Mouse (Mus musculus): Measurements from ENCODE around the gene Rap1gap2. TPM values are rescaled to one million over a fixed set of nuclear protein-coding genes. Genes with fewer than 3 reads are reported as not detected.

Gene Rap1gap2
- total RNA-seq (2012; rRNA removed) (10.1 and 13.2 TPM in 2 replicates), polyA plus RNA-seq (2012; ENCODE audit: insufficient read depth in 1 of 2, insufficient read length in 2 of 2, low read depth in 1 of 2, low replicate concordance in 2 of 2, missing spikeins in 1 of 2) (1 to 10 TPM in 1 of 2 experiments, not detected in 1; 5.8 TPM)

GRCm38 (mm10) chr11:74610545-74611176 is at the start of gene Rap1gap2:
TSS of gene Rap1gap2 (minus strand) at chr11:74610915.
- Histone ChIP-seq H3K4me3 (ENCODE audit: control insufficient read depth in 1 of 2, insufficient read depth in 1 of 2, low read depth in 2 of 2, low read length in 2 of 2) (no peak within 1 kb of the TSS), H3K27ac (ENCODE audit: control insufficient read depth, low read depth, low read length) (no peak within 1 kb of the TSS)

DNA sequence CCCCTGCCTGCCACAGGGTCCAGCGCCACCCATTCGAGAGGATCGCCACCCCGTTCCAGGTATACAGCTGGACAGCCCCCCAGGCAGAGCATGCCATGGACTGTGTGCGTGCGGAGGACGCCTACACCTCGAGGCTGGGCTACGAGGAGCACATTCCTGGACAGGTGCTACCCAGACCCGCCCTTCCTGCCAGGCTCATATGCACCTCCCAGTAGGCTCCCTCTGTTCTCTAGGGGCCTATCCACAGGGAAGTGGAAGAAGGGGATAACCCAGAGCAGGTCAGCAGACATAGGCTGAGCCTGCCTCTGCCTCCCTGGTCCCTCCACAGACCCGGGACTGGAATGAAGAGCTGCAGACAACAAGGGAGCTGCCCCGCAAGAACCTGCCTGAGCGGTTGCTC is 49.6 kb upstream of the Rap1gap2 start:
- Histone ChIP-seq H3K27me3 (ENCODE audit: control insufficient read depth in 1 of 2, insufficient read depth in 2 of 2, low read length in 2 of 2) (no peaks in the 10 kb centered on the region), H3K4me1 (ENCODE audit: control insufficient read depth in 1 of 2, insufficient read depth in 2 of 2, low read length in 2 of 2) (no peaks in the 10 kb centered on the region), H3K9me3 (replicated peaks; ENCODE audit: insufficient read depth, low read length) (no peaks in the 10 kb centered on the region), H3K79me2 (ENCODE audit: control insufficient read depth, insufficient read depth, low read length, poor library complexity) (peaks cover 12% of the 10 kb centered on the region), H3K27ac (ENCODE audit: control insufficient read depth, low read depth, low read length) (no peak overlapping the region), H3K4me3 (ENCODE audit: control insufficient read depth in 1 of 2, insufficient read depth in 1 of 2, low read depth in 2 of 2, low read length in 2 of 2) (no peak overlapping the region), H3K9ac (ENCODE audit: control insufficient read depth, low read depth, low read length, poor library complexity, severe bottlenecking) (no peak overlapping the region), H3K36me3 (ENCODE audit: control insufficient read depth in 1 of 2, insufficient read depth in 2 of 2, low read length in 2 of 2) (peaks cover 0 to 52% of the 10 kb centered on the region in 2 experiments; a peak in 2 of 4 replicates)
- no peak for TF ChIP-seq CHD2 (IDR thresholded peaks at IDR 0.05; ENCODE audit: low read length)
- no peak for TF ChIP-seq POLR2A (IDR thresholded peaks at IDR 0.05; ENCODE audit: control insufficient read depth in 1 of 2, insufficient read depth in 1 of 2, low read depth in 1 of 2, low read length in 2 of 2, poor library complexity in 1 of 2)
- no peak for TF ChIP-seq ETS1 (IDR thresholded peaks at IDR 0.05; ENCODE audit: low read depth, low read length)
- TF ChIP-seq MEF2A (IDR thresholded peaks at IDR 0.05; ENCODE audit: extremely low read depth, insufficient replicate concordance, low read depth, low read length, poor library complexity, severe bottlenecking) = no peak
- TF ChIP-seq MXI1 (IDR thresholded peaks at IDR 0.05; ENCODE audit: low read depth, low read length) = no peak
- TF ChIP-seq ZNF384 (IDR thresholded peaks at IDR 0.05; ENCODE audit: low read depth, low read length) = no peak
- TF ChIP-seq TAL1 (IDR thresholded peaks at IDR 0.05; ENCODE audit: low read length) = no peak
- no peak for TF ChIP-seq ZKSCAN1 (IDR thresholded peaks at IDR 0.05; ENCODE audit: low read depth, low read length)
- TF ChIP-seq ELF1 (IDR thresholded peaks at IDR 0.05; ENCODE audit: low read depth, low read length) = no peak
- no peak for TF ChIP-seq CTCF (IDR thresholded peaks at IDR 0.05 in 2 of 3, conservative IDR thresholded peaks at IDR 0.05 in 1 of 3; ENCODE audit: control insufficient read depth in 1 of 3, insufficient read depth in 1 of 3, low read depth in 2 of 3, low read length in 3 of 3, poor library complexity in 1 of 3, severe bottlenecking in 1 of 3)
- no peak for TF ChIP-seq ZMIZ1 (IDR thresholded peaks at IDR 0.05; ENCODE audit: low read depth, low read length)
- DNase-seq (ENCODE audit: low read depth, low spot score) = no peak

More at GRCm38 (mm10) chr11:74610545-74611176, at the start of gene Rap1gap2:
- Histone ChIP-seq H3K27me3 (ENCODE audit: control insufficient read depth in 1 of 2, insufficient read depth in 2 of 2, low read length in 2 of 2) (peaks cover 0 to 8% of the 10 kb centered on the region in 2 experiments), H3K79me2 (ENCODE audit: control insufficient read depth, insufficient read depth, low read length, poor library complexity) (no peaks in the 10 kb centered on the region), H3K9ac (ENCODE audit: control insufficient read depth, low read depth, low read length, poor library complexity, severe bottlenecking) (no peak within 1 kb of the TSS), H3K9me3 (replicated peaks; ENCODE audit: insufficient read depth, low read length) (no peaks in the 10 kb centered on the region), H3K4me1 (ENCODE audit: control insufficient read depth in 1 of 2, insufficient read depth in 2 of 2, low read length in 2 of 2) (no peaks in the 10 kb centered on the region), H3K36me3 (ENCODE audit: control insufficient read depth in 1 of 2, insufficient read depth in 2 of 2, low read length in 2 of 2) (no peaks in the 10 kb centered on the region)
- no peak for DNase-seq (ENCODE audit: low read depth, low spot score)
- no peak for TF ChIP-seq JUND (IDR thresholded peaks at IDR 0.05; ENCODE audit: low read depth, low read length)
- no peak for TF ChIP-seq MYB (IDR thresholded peaks at IDR 0.05; ENCODE audit: low read depth, low read length)
- no peak for TF ChIP-seq TCF12 (IDR thresholded peaks at IDR 0.05; ENCODE audit: low read depth, low read length)
- no peak for TF ChIP-seq TAL1 (IDR thresholded peaks at IDR 0.05; ENCODE audit: low read length)
- TF ChIP-seq CHD1 (IDR thresholded peaks at IDR 0.05; ENCODE audit: low read depth, low read length) = no peak
- no peak for TF ChIP-seq POLR2AphosphoS2 (IDR thresholded peaks at IDR 0.05; ENCODE audit: low read length)
- TF ChIP-seq RAD21 (IDR thresholded peaks at IDR 0.05; ENCODE audit: low read depth, low read length) = no peak
- no peak for TF ChIP-seq E2F4 (IDR thresholded peaks at IDR 0.05; ENCODE audit: borderline replicate concordance, low read depth, low read length)
- no peak for TF ChIP-seq MXI1 (IDR thresholded peaks at IDR 0.05; ENCODE audit: low read depth, low read length)
- no peak for TF ChIP-seq GATA1 (IDR thresholded peaks at IDR 0.05; ENCODE audit: low read depth, low read length)
- TF ChIP-seq MYC (IDR thresholded peaks at IDR 0.05; ENCODE audit: low read depth, low read length) = no peak
- TF ChIP-seq TBP (IDR thresholded peaks at IDR 0.05; ENCODE audit: low read depth, low read length) = no peak
- TF ChIP-seq NRF1 (IDR thresholded peaks at IDR 0.05; ENCODE audit: insufficient read depth, low read depth, low read length, poor library complexity, severe bottlenecking) = no peak
- TF ChIP-seq POLR2A (IDR thresholded peaks at IDR 0.05; ENCODE audit: control insufficient read depth in 1 of 2, insufficient read depth in 1 of 2, low read depth in 1 of 2, low read length in 2 of 2, poor library complexity in 1 of 2) = no peak
- TF ChIP-seq ZMIZ1 (IDR thresholded peaks at IDR 0.05; ENCODE audit: low read depth, low read length) = no peak
- no peak for TF ChIP-seq USF2 (IDR thresholded peaks at IDR 0.05; ENCODE audit: borderline replicate concordance in 1 of 2, insufficient read depth in 1 of 2, low read depth in 1 of 2, low read length in 2 of 2)
